21 mouse cellular contexts compared by ENCODE assay signal in the genomic region with DNA sequence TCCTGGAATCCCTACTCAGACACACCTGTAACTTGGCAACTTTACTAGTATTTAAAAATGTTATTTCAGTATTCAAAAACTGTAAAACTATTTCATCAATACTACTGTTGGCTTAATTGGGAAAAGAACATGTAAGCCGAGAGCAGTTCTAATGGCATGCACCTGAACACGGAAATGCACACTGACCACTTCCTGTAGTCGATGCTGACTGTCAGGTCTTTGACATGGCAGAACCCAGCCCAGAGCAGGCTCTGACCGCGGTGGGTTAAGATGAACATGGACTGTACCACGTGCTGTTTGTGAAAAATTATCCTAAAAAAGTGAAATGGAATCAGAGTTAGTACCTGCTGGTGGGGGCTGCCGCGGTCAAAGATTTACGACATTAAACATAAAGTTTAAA. TPM values are rescaled to one million over a fixed set of nuclear protein-coding genes. Genes with fewer than 3 reads are reported as not detected.
A peak's percentile ranks its signal among the peaks of the same experiment; 100 is the strongest.
DNase-seq lines count a peak whose midpoint lies in the region; ATAC-seq lines count a peak whose summit lies in the region.
"Not testable (repeated sequence)": the region's sequence is repeated elsewhere in the genome, so short reads cannot be mapped to it uniquely, and the experiment has no call there.
"Had no signal": no experiment of that assay in that cellular context is flagged by ENCODE, and none has a peak within 500 bp of the region (broad histone marks: within the 10 kb centered on the region; RNA-seq: fewer than 3 reads in every experiment).

No protein-coding gene starts in this region.

- H3K9me3 ChIP-seq in limb, embryonic 13.5 days: not testable (repeated sequence)

- 62% methylated on average over 9 of the region's 9 CpGs for WGBS in limb, embryonic 13.5 days

- not testable (repeated sequence) for H3K36me3 ChIP-seq in limb, embryonic 13.5 days

- H3K27ac ChIP-seq in limb, embryonic 13.5 days: not testable (repeated sequence)

- peak; percentile 49 for ATAC-seq in CD4-positive, CD25-positive, alpha-beta regulatory T cell, adult 4 months
- ATAC-seq in common myeloid progenitor, adult 5-6 weeks (replicated peaks; ENCODE audit: low read depth, poor library complexity, severe bottlenecking): peak; percentile 66
- peak; percentile 67 for ATAC-seq in granulocyte monocyte progenitor cell, adult 5-6 weeks (replicated peaks; ENCODE audit: poor library complexity, severe bottlenecking)
- ATAC-seq in limb, embryonic 13.5 days (ENCODE audit: low FRiP score, low read depth): peak; percentile 5; the same call in 1 of the 2 replicates
- ATAC-seq in megakaryocyte progenitor cell, adult 5-6 weeks (replicated peaks; ENCODE audit: poor library complexity): peak; percentile 52; the same call in 1 of the 2 replicates

- H3K27me3 ChIP-seq in limb, embryonic 13.5 days: not testable (repeated sequence)

- not testable (repeated sequence) for H3K9ac ChIP-seq in limb, embryonic 13.5 days

- H3K4me1 ChIP-seq in limb, embryonic 13.5 days: not testable (repeated sequence)

- H3K4me3 ChIP-seq in limb, embryonic 13.5 days: not testable (repeated sequence)

- not testable (repeated sequence) for H3K4me2 ChIP-seq in limb, embryonic 13.5 days (replicated peaks)

- peak; percentile 18 for DNase-seq in induced T-regulatory cell, adult 2 months (ENCODE audit: low read depth)

RNA-seq across cellular contexts. Expression of gene Glipr1l1, which starts 16.5 kb away (rescaled TPM):
- polyA plus RNA-seq in CD4-positive, CD25-positive, alpha-beta regulatory T cell, adult 4 months (2017; shearing (Covaris generic)): not detected
- total RNA-seq in common myeloid progenitor, adult 5-6 weeks (2017): not detected in 2 replicates
- not detected in 2 replicates for total RNA-seq in granulocyte monocyte progenitor cell, adult 5-6 weeks (2014; fragmentation: Nextera tagmentation)
- not detected in 2 replicates for total RNA-seq in granulocyte monocyte progenitor cell, adult 5-6 weeks (2017)
- polyA plus RNA-seq in limb, embryonic 13.5 days (2015; fragmentation: Nextera tagmentation; extraction: Ambion mirVana): not detected in 2 replicates
- not detected in 2 replicates for total RNA-seq in megakaryocyte progenitor cell, adult 5-6 weeks (2015)
- not detected in 2 replicates for total RNA-seq in megakaryocyte progenitor cell, adult 5-6 weeks (2017)
- total RNA-seq: adrenal gland, adult 18-20 months; adrenal gland, adult 8-10 months; adrenal gland, postnatal 14 days; adrenal gland, postnatal 36 days; ES-E14; MEL had no signal
- polyA plus RNA-seq: cerebellum, adult 2 months; embryonic facial prominence, embryonic 11.5 days; embryonic facial prominence, embryonic 13.5 days; embryonic facial prominence, embryonic 15.5 days; erythroblast, embryonic 14.5 days; forebrain, embryonic 10.5 days; forebrain, embryonic 13.5 days; forebrain, embryonic 15.5 days had no signal

RNA-seq across cellular contexts. Expression of gene Glipr1l2, which starts 39.6 kb away (rescaled TPM):
- polyA plus RNA-seq in CD4-positive, CD25-positive, alpha-beta regulatory T cell, adult 4 months (2017; shearing (Covaris generic)): under 1 TPM in 1 of 2 experiments, not detected in 1; 0.47 TPM
- total RNA-seq in common myeloid progenitor, adult 5-6 weeks (2017): not detected in 2 replicates
- total RNA-seq in granulocyte monocyte progenitor cell, adult 5-6 weeks (2014; fragmentation: Nextera tagmentation): not detected in 2 replicates
- not detected in 2 replicates for total RNA-seq in granulocyte monocyte progenitor cell, adult 5-6 weeks (2017)
- polyA plus RNA-seq in limb, embryonic 13.5 days (2015; fragmentation: Nextera tagmentation; extraction: Ambion mirVana): not detected in 2 replicates
- not detected in 2 replicates for total RNA-seq in megakaryocyte progenitor cell, adult 5-6 weeks (2015)
- total RNA-seq in megakaryocyte progenitor cell, adult 5-6 weeks (2017): not detected in 2 replicates
- total RNA-seq: adrenal gland, adult 18-20 months; adrenal gland, adult 8-10 months; adrenal gland, postnatal 14 days; adrenal gland, postnatal 36 days; ES-E14; forebrain, postnatal 0 days; MEL had no signal
- polyA plus RNA-seq: cerebellum, adult 2 months; embryonic facial prominence, embryonic 11.5 days; embryonic facial prominence, embryonic 13.5 days; embryonic facial prominence, embryonic 15.5 days; erythroblast, embryonic 14.5 days; forebrain, embryonic 10.5 days; forebrain, embryonic 13.5 days; forebrain, embryonic 15.5 days; forebrain, postnatal 0 days had no signal

RNA-seq across cellular contexts. Expression of gene Glipr1, which starts 41.1 kb away (rescaled TPM):
- polyA plus RNA-seq in CD4-positive, CD25-positive, alpha-beta regulatory T cell, adult 4 months (2017; shearing (Covaris generic)): 100 to 1,000 TPM; 116 to 144 TPM
- 278 and 338 TPM in 2 replicates for total RNA-seq in common myeloid progenitor, adult 5-6 weeks (2017)
- 496 and 560 TPM in 2 replicates for total RNA-seq in granulocyte monocyte progenitor cell, adult 5-6 weeks (2014; fragmentation: Nextera tagmentation)
- 506 and 574 TPM in 2 replicates for total RNA-seq in granulocyte monocyte progenitor cell, adult 5-6 weeks (2017)
- polyA plus RNA-seq in limb, embryonic 13.5 days (2015; fragmentation: Nextera tagmentation; extraction: Ambion mirVana): 1.3 and 2.7 TPM in 2 replicates
- 490 and 618 TPM in 2 replicates for total RNA-seq in megakaryocyte progenitor cell, adult 5-6 weeks (2015)
- total RNA-seq in megakaryocyte progenitor cell, adult 5-6 weeks (2017): 424 and 503 TPM in 2 replicates
- polyA plus RNA-seq: erythroblast, embryonic 14.5 days had no signal

Comparison
In these comparisons a context has a peak if more than half of its experiments do, and no peak if none do; other contexts are left out.
1. ATAC-seq: peak in every context shown above with its lines; median percentile 67 in granulocyte monocyte progenitor cell, adult 5-6 weeks; 66 in common myeloid progenitor, adult 5-6 weeks; 52 in megakaryocyte progenitor cell, adult 5-6 weeks; 49 in CD4-positive, CD25-positive, alpha-beta regulatory T cell, adult 4 months; 5 in limb, embryonic 13.5 days.